Mouse (Mus musculus): Measurements from ENCODE around the gene Fancd2os.
A peak's percentile ranks its signal among the peaks of the same experiment; 100 is the strongest.

The Fancd2os gene

GRCm38 (mm10) chr6:113600543-113601139 lies at the start of gene Fancd2os:
Gene Fancd2os (minus strand): TSS chr6:113600715.
- peak; percentile 44 for DNase-seq (ENCODE audit: low spot score)

GRCm38 (mm10) chr6:113650197-113650640 lies 49.7 kb upstream of the Fancd2os start:
- DNase-seq (ENCODE audit: low spot score): no peak

- DNase-seq (ENCODE audit: low spot score): no peak
Observed at GRCm38 (mm10) chr6:113649346-113650196, 49.1 kb upstream of the Fancd2os start.

GRCm38 (mm10) chr6:113644808-113645207 lies 44.3 kb upstream of the Fancd2os start:
- no peak for DNase-seq (ENCODE audit: low spot score)

GRCm38 (mm10) chr6:113643967-113644366 lies 43.5 kb upstream of the Fancd2os start:
- DNase-seq (ENCODE audit: low spot score): no peak

- no peak for DNase-seq (ENCODE audit: low spot score)
Observed at GRCm38 (mm10) chr6:113643021-113643420, 42.5 kb upstream of the Fancd2os start.

GRCm38 (mm10) chr6:113642605-113643004 lies 42.1 kb upstream of the Fancd2os start:
- no peak for DNase-seq (ENCODE audit: low spot score)

- no peak for DNase-seq (ENCODE audit: low spot score)
Observed at GRCm38 (mm10) chr6:113639201-113639600, 38.7 kb upstream of the Fancd2os start.

GRCm38 (mm10) chr6:113638302-113639040 lies 38.0 kb upstream of the Fancd2os start, which contains the start of gene Irak2:
Gene Irak2 (plus strand): TSS chr6:113638467.
- peak; percentile 97 for DNase-seq (ENCODE audit: low spot score)

GRCm38 (mm10) chr6:113632863-113633262 lies 32.3 kb upstream of the Fancd2os start:
- no peak for DNase-seq (ENCODE audit: low spot score)

- DNase-seq (ENCODE audit: low spot score): no peak
Observed at GRCm38 (mm10) chr6:113630322-113630721, 29.8 kb upstream of the Fancd2os start.

- no peak for DNase-seq (ENCODE audit: low spot score)
Observed at GRCm38 (mm10) chr6:113624989-113625770, 24.7 kb upstream of the Fancd2os start.

GRCm38 (mm10) chr6:113623941-113624751 lies 23.6 kb upstream of the Fancd2os start, which contains the start of gene Vhl:
Gene Vhl (plus strand): TSS chr6:113623959.
- DNase-seq (ENCODE audit: low spot score): peak; percentile 93

- no peak for DNase-seq (ENCODE audit: low spot score)
Observed at GRCm38 (mm10) chr6:113623386-113623785, 22.9 kb upstream of the Fancd2os start.

- no peak for DNase-seq (ENCODE audit: low spot score)
Observed at GRCm38 (mm10) chr6:113615489-113615888, 15.0 kb upstream of the Fancd2os start.

- no peak for DNase-seq (ENCODE audit: low spot score)
Observed at GRCm38 (mm10) chr6:113614997-113615396, 14.5 kb upstream of the Fancd2os start.

GRCm38 (mm10) chr6:113614152-113614551 lies 13.6 kb upstream of the Fancd2os start:
- DNase-seq (ENCODE audit: low spot score): no peak

GRCm38 (mm10) chr6:113612258-113612969 lies 11.9 kb upstream of the Fancd2os start:
- peak; percentile 68 for DNase-seq (ENCODE audit: low spot score)

GRCm38 (mm10) chr6:113609293-113609692 lies 8.8 kb upstream of the Fancd2os start:
- no peak for DNase-seq (ENCODE audit: low spot score)

- DNase-seq (ENCODE audit: low spot score): no peak
Observed at GRCm38 (mm10) chr6:113608871-113609270, 8.4 kb upstream of the Fancd2os start.
